Mouse (Mus musculus) heart, postnatal 0 days (tissue): ENCODE results near the gene Ctf2. TPM values are rescaled to one million over a fixed set of nuclear protein-coding genes. Genes with fewer than 3 reads are reported as not detected.

Experiments
- ATAC-seq: fragments of 200-750 bp; cut with Nextera tagmentation; 2 replicates; pipeline ENCODE4 v1.8.0; 2017; ENCODE audit warnings: low read depth, moderate number of reproducible peaks, moderate library complexity; ENCODE audit not compliant: insufficient read depth
- DNase-seq: peaks from one replicate; pipeline ENCODE4 v3.0.0-alpha.2; 2016; ENCODE audit warnings: low spot score
- H3K27ac ChIP-seq: fragments of 300-500 bp; sonication (generic); 2 replicates; pipeline ENCODE4 v1.5.1; 2014; ENCODE audit warnings: low read depth, mild to moderate bottlenecking
- H3K27me3 ChIP-seq: fragments of 300-500 bp; sonication (generic); 2 replicates; pipeline ENCODE4 v1.6.1; 2014; ENCODE audit warnings: low read length, mixed read lengths; ENCODE audit not compliant: control insufficient read depth, insufficient read depth
- H3K36me3 ChIP-seq: fragments of 300-500 bp; sonication (generic); replicated peaks from 2 replicates; pipeline ENCODE4 v1.6.1; 2014; ENCODE audit warnings: low read length, mixed read lengths; ENCODE audit not compliant: control insufficient read depth, insufficient read depth
- H3K4me1 ChIP-seq: fragments of 300-500 bp; sonication (generic); 2 replicates; pipeline ENCODE4 v1.6.1; 2014; ENCODE audit warnings: antibody characterized with exemption; ENCODE audit not compliant: control insufficient read depth, insufficient read depth
- H3K4me2 ChIP-seq: fragments of 300-500 bp; sonication (generic); 2 replicates; pipeline ENCODE4 v1.6.1; 2014; ENCODE audit warnings: low read depth, mild to moderate bottlenecking, low read length, moderate library complexity
- H3K4me3 ChIP-seq: fragments of 300-500 bp; sonication (generic); 2 replicates; pipeline ENCODE4 v1.5.1; 2014; ENCODE audit warnings: low read depth, low read length
- H3K9ac ChIP-seq: fragments of 300-500 bp; sonication (generic); replicated peaks from 2 replicates; pipeline ENCODE4 v1.6.1; 2014; ENCODE audit warnings: low read depth, low read length, mixed read lengths
- H3K9me3 ChIP-seq: fragments of 300-500 bp; sonication (generic); replicated peaks from 2 replicates; pipeline ENCODE4 v1.6.1; 2016; ENCODE audit warnings: low read length; ENCODE audit not compliant: control insufficient read depth
- CTCF ChIP-seq: IDR thresholded peaks from 2 replicates; pipeline ENCODE4 v1.5.1; 2016; ENCODE audit warnings: antibody characterized with exemption, control low read depth, low read depth
- EP300 ChIP-seq: IDR thresholded peaks from 2 replicates; pipeline ENCODE4 v1.6.1; 2016; ENCODE audit warnings: antibody characterized with exemption, low read depth
- WGBS: fragments of 180-500 bp; shearing (Covaris S2); extraction: QIAGEN DNeasy Blood & Tissue Kit; methylation state at CpG from one replicate; pipeline ENCODE4 v1.1.7; 2014; 5-methylcytosine and 5-hydroxymethylcytosine counted together
- polyA plus RNA-seq: library from polyadenylated mRNA; unstranded; fragments of >200 nt; fragmentation: Nextera tagmentation; extraction: Ambion mirVana; gene quantifications from 2 replicates; pipeline ENCODE4 v1.2.1, GENCODE M21; 2015
- total RNA-seq: library from RNA; depleted of rRNA; stranded (reverse); fragments of >200 nt; gene quantifications from 2 replicates; pipeline ENCODE4 v1.2.3, GENCODE M21; 2014; ENCODE audit warnings: low replicate concordance

The Ctf2 gene
- total and polyA plus RNA-seq, 2 experiments from 2014 or later = not detected

DNA sequence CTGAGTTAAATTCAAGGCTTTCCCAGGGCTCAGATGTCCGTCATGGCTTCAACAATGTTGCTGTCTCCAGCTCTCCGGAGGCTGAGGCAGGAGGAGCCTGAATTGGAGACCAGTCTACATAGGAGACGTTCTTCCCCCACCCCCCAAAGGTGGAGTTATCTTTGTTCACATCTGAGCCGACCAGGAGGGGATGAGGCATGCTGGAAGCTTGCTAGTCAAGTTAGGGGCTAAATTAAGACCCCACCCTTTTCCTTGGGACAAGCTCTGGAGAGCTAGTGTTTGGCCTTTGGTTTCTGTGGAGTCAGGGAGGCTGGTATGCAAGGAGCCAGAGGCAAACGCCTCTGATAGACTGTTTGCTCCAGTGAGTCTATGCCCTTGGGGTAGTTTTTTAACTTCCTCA is 21.2 kb upstream of the Ctf2 start:
- no peaks in the 10 kb centered on the region for H3K27me3 ChIP-seq
- no peak overlapping the region for H3K9ac ChIP-seq
- peaks cover 85% of the 10 kb centered on the region for H3K36me3 ChIP-seq
- WGBS = 72% methylated on average over 5 of the region's 5 CpGs
- DNase-seq (no peak), ATAC-seq (no peak)
- H3K4me1 ChIP-seq = no peaks in the 10 kb centered on the region
- H3K9me3 ChIP-seq = no peaks in the 10 kb centered on the region
- no peak overlapping the region for H3K4me3 ChIP-seq
- TF ChIP-seq CTCF = no peak
- no peak for TF ChIP-seq EP300
- H3K4me2 ChIP-seq = no peak overlapping the region
- H3K27ac ChIP-seq = no peak overlapping the region

DNA sequence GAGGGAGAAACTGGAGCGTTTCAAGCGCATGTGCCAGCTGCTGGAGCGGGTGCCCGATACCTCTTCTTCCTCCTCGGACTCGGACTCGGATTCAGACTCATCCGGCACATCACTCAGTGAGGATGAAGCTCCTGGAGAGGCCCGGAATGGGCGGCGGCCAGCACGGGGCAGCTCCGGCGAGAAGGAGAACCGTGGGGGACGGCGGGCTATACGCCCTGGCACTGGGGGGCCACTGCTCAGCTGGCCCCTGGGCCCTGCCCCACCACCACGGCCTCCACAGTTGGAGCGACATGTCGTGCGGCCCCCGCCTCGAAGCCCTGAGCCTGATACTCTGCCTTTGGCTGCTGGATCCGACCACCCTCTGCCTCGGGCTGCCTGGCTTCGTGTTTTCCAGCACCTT is 20.1 kb upstream of the Ctf2 start:
- H3K27me3 ChIP-seq = no peaks in the 10 kb centered on the region
- no peak overlapping the region for H3K9ac ChIP-seq
- peaks cover 79% of the 10 kb centered on the region for H3K36me3 ChIP-seq
- no peaks in the 10 kb centered on the region for H3K9me3 ChIP-seq
- no peak overlapping the region for H3K4me3 ChIP-seq
- H3K27ac ChIP-seq = no peak overlapping the region
- no peak for DNase-seq
- TF ChIP-seq EP300 (no peak), CTCF (no peak)
- H3K4me2 ChIP-seq = no peak overlapping the region
- 0 out of 2 replicates have a peak, but pooled peaks cover 4% of the 10 kb centered on the region for H3K4me1 ChIP-seq
- no peak for ATAC-seq
- WGBS = 95% methylated on average over 27 of the region's 27 CpGs

DNA sequence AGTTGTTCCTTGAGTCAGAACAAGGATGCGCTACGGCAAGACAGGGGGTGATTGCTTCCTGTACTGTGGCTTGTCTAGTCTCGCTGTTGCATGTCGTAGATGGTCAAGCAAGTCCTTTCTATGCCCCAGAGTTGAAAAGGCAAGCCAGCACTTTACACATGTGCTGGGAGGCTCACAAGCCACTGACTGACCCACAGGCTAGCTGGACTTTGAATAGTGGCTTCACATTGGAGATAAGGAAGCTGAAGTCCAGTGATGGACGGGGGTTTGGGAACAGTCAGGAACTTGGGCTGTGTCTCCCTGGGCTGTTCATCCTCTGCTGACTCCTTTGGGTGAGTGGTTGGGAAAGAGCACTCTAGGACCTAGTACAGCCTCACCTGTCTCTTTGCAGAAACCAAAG is 19.7 kb upstream of the Ctf2 start:
- Histone ChIP-seq H3K27ac (no peak overlapping the region), H3K36me3 (peaks cover 76% of the 10 kb centered on the region), H3K9ac (no peak overlapping the region), H3K4me2 (no peak overlapping the region), H3K27me3 (no peaks in the 10 kb centered on the region), H3K4me1 (0 out of 2 replicates have a peak, but pooled peaks cover 6% of the 10 kb centered on the region), H3K4me3 (no peak overlapping the region), H3K9me3 (no peaks in the 10 kb centered on the region)
- no peak for TF ChIP-seq CTCF
- TF ChIP-seq EP300 = no peak
- 95% methylated on average over 5 of the region's 5 CpGs for WGBS
- DNase-seq = no peak
- no peak for ATAC-seq

DNA sequence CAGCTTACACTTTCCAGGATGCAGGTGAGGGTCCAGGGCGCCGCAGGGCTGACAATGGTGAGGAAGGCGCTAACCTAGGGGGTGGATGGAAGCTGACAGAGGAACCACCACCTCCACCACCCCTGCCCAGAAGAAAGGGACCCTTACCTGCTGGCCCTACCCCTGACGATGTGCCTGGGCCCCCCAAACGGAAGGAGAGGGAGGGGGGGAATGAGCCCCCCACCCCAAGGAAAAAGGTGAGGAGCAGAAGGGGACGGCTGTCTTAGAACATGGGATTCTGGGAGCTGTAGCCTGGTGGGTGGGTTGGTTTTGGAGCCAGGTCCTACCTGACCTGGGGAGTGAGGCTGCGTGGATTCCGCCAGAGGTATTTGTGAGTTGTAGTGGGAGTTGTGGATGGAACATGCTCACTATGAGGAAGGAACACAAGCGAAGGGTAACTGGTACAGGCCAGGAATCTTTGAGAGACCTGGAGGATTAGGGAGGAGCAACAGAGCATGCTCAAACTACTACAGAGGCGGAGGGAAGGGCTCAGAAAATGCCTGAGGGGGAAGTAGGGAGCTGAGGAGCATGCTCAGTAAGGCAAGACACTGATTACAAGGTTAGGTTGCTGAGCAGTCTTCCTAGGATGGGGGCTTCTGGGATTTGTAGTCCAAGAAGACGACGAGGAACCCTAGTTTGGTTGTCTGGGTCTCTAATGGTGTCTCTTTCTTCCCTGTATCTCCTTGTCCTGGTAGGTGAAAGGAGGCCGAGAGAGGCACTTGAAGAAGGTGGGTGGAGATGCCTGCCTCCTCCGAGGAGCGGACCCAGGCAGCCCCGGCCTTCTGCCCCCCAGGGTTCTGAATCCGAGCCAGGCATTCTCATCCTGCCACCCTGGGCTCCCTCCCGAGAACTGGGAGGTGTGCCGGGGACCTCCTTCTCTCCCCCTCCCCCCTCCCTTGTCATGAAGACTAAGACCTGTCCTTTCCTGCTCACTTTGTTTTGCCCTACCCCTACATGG is 18.5 kb upstream of the Ctf2 start:
- Histone ChIP-seq H3K27ac (no peak overlapping the region), H3K36me3 (peaks cover 69% of the 10 kb centered on the region), H3K9ac (no peak overlapping the region), H3K27me3 (no peaks in the 10 kb centered on the region), H3K4me1 (0 out of 2 replicates have a peak, but pooled peaks cover 6% of the 10 kb centered on the region), H3K4me3 (no peak overlapping the region), H3K9me3 (no peaks in the 10 kb centered on the region), H3K4me2 (no peak overlapping the region)
- DNase-seq (no peak), ATAC-seq (no peak)
- 87% methylated on average over 19 of the region's 19 CpGs for WGBS
- no peak for TF ChIP-seq CTCF
- no peak for TF ChIP-seq EP300

DNA sequence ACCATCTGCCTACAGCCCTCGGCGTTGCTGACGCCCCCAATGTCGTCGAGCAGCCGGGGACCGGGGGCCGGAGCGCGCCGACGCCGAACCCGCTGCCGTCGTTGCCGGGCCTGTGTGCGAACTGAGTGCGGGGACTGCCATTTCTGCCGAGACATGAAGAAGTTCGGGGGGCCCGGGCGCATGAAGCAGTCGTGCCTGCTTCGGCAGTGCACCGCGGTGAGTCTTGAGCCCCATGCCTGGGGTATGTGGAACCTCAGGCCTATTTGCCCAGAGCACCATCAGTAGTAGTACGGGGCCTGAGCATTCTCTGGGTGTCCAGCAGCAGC is 16.2 kb upstream of the Ctf2 start:
- H3K27me3 ChIP-seq = no peaks in the 10 kb centered on the region
- no peaks in the 10 kb centered on the region for H3K9me3 ChIP-seq
- DNase-seq (no peak), ATAC-seq (no peak)
- no peak overlapping the region for H3K27ac ChIP-seq
- H3K4me2 ChIP-seq = no peak overlapping the region
- no peak for TF ChIP-seq EP300
- TF ChIP-seq CTCF = no peak
- no peak overlapping the region for H3K4me3 ChIP-seq
- H3K36me3 ChIP-seq = peaks cover 50% of the 10 kb centered on the region
- H3K9ac ChIP-seq = no peak overlapping the region
- 0 out of 2 replicates have a peak, but pooled peaks cover 6% of the 10 kb centered on the region for H3K4me1 ChIP-seq
- whole genome bisulfite sequencing = 93% methylated on average over 28 of the region's 28 CpGs
